Mouse (Mus musculus) limb, embryonic 14.5 days (tissue): ENCODE results near the gene Msantd1. TPM values are rescaled to one million over a fixed set of nuclear protein-coding genes. Genes with fewer than 3 reads are reported as not detected.

Experiments
- ATAC-seq: fragments of 200-750 bp; cut with Nextera tagmentation; 2 replicates; pipeline ENCODE4 v1.8.0; 2017; ENCODE audit warnings: low read depth, moderate number of reproducible peaks, moderate TSS enrichment; ENCODE audit not compliant: low FRiP score
- DNase-seq: peaks from one replicate; pipeline ENCODE4 v3.0.0-alpha.2; 2015; ENCODE audit warnings: low spot score
- H3K27ac ChIP-seq: fragments of 300-500 bp; sonication (generic); replicated peaks from 2 replicates; pipeline ENCODE4 v1.5.1; 2014; ENCODE audit warnings: low read depth, mild to moderate bottlenecking, low read length, moderate library complexity, mixed read lengths
- H3K27me3 ChIP-seq: fragments of 300-500 bp; sonication (generic); 2 replicates; pipeline ENCODE4 v1.6.1; 2014; ENCODE audit warnings: low read length, mixed read lengths; ENCODE audit not compliant: control insufficient read depth, insufficient read depth
- H3K36me3 ChIP-seq: fragments of 300-500 bp; sonication (generic); 2 replicates; pipeline ENCODE4 v1.6.1; 2014; ENCODE audit warnings: mild to moderate bottlenecking, low read length, moderate library complexity, mixed read lengths; ENCODE audit not compliant: control insufficient read depth, insufficient read depth
- H3K4me1 ChIP-seq: fragments of 300-500 bp; sonication (generic); 2 replicates; pipeline ENCODE4 v1.6.1; 2014; ENCODE audit warnings: antibody characterized with exemption, low read length, mixed read lengths; ENCODE audit not compliant: control insufficient read depth, insufficient read depth
- H3K4me2 ChIP-seq: fragments of 300-500 bp; sonication (generic); replicated peaks from 2 replicates; pipeline ENCODE4 v1.6.1; 2014; ENCODE audit warnings: low read depth, mild to moderate bottlenecking, low read length, moderate library complexity; ENCODE audit not compliant: severe bottlenecking
- H3K4me3 ChIP-seq: fragments of 300-500 bp; sonication (generic); replicated peaks from 2 replicates; pipeline ENCODE4 v1.5.1; 2014; ENCODE audit warnings: low read length
- H3K9ac ChIP-seq: fragments of 300-500 bp; sonication (generic); 2 replicates; pipeline ENCODE4 v1.6.1; 2014; ENCODE audit warnings: mild to moderate bottlenecking, low read depth, low read length, moderate library complexity; ENCODE audit not compliant: severe bottlenecking
- H3K9me3 ChIP-seq: fragments of 300-500 bp; sonication (generic); 2 replicates; pipeline ENCODE4 v1.6.1; 2016; ENCODE audit warnings: low read length; ENCODE audit not compliant: control insufficient read depth
- POLR2A ChIP-seq: fragments of 200-500 bp; IDR thresholded peaks from 2 replicates; pipeline ENCODE4 v1.8.0; 2012; ENCODE audit warnings: inconsistent platforms, mild to moderate bottlenecking, moderate library complexity, borderline replicate concordance; ENCODE audit not compliant: insufficient read depth, insufficient read length; ENCODE audit errors: extremely low read depth
- WGBS: fragments of 180-500 bp; shearing (Covaris S2); extraction: QIAGEN DNeasy Blood & Tissue Kit; methylation state at CpG from one replicate; pipeline ENCODE4 v1.1.7; 2014; 5-methylcytosine and 5-hydroxymethylcytosine counted together
- polyA plus RNA-seq, 2 experiments: library from polyadenylated mRNA; depleted of rRNA in 1 of 2; stranded (reverse) in 1 of 2; unstranded in 1 of 2; fragments of >200 nt; fragmentation: Nextera tagmentation in 1 of 2; extraction: Ambion mirVana in 1 of 2; gene quantifications; 2 replicates each; pipeline versions ENCODE4 v1.2.1 to v1.2.3; 2012 to 2014

Gene Msantd1
- polyA plus RNA-seq, 2 experiments = 0.77 to 5.8 TPM

DNA sequence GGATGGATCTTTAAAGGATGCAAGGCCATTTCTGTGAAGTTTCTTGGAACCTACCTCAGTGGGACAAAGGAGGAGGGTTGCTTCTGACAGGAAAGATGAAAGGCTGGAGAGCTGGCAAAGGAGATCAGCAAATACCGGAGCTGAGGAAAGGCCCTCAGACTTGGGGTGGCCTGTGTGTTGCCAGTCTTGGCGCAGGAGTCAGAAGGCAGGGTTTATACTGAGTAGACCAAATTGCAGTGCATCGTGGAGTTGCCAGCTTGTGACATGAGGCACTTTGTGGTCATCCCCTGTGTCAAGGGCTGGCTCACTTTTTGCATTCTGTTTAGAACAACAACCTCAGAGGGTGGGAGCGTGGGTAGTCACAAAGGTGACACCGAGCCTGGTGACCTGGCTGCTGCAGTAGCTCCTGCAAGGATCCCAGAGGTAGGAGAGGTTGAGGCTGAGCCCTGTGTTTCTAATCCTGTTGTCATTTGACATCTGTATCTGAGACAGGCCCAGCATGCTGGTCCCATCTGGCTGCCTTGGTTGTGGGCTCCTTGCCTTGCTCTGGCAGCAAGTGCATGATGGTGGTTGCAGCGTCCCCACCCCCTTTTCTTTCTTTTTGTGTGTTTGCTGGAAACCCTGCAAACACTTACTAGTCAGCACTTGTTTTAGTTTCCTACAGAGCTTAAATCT, 42.8 kb downstream of the Msantd1 start:
- no peak for TF ChIP-seq POLR2A
- Histone ChIP-seq H3K9me3 (no peaks in the 10 kb centered on the region), H3K9ac (peak overlapping the region; percentile 95), H3K4me1 (peaks cover 12% of the 10 kb centered on the region), H3K4me3 (peak overlapping the region; percentile 92), H3K27me3 (no peaks in the 10 kb centered on the region), H3K27ac (peak overlapping the region; percentile 93; the same call in 1 of the 2 replicates), H3K36me3 (peaks cover 10% of the 10 kb centered on the region; the same call in 1 of the 2 replicates), H3K4me2 (peak overlapping the region; percentile 71)
- no peak for ATAC-seq
- DNase-seq = no peak
- 74% methylated on average over 6 of the region's 6 CpGs for WGBS

GRCm38 (mm10) chr5:34951161-34951834, 43.5 kb downstream of the Msantd1 start:
- no peaks in the 10 kb centered on the region for H3K9me3 ChIP-seq
- no peak for TF ChIP-seq POLR2A
- peaks cover 12% of the 10 kb centered on the region for H3K4me1 ChIP-seq
- no peak overlapping the region for H3K4me3 ChIP-seq
- no peak overlapping the region for H3K9ac ChIP-seq
- H3K27me3 ChIP-seq = no peaks in the 10 kb centered on the region
- ATAC-seq (no peak), DNase-seq (no peak)
- no peak overlapping the region for H3K27ac ChIP-seq
- peaks cover 10% of the 10 kb centered on the region; the same call in 1 of the 2 replicates for H3K36me3 ChIP-seq
- 0 out of 2 replicates have a peak overlapping the region, but pooled peaks have one; percentile 71 for H3K4me2 ChIP-seq
- 93% methylated on average over 8 of the region's 8 CpGs for WGBS

DNA sequence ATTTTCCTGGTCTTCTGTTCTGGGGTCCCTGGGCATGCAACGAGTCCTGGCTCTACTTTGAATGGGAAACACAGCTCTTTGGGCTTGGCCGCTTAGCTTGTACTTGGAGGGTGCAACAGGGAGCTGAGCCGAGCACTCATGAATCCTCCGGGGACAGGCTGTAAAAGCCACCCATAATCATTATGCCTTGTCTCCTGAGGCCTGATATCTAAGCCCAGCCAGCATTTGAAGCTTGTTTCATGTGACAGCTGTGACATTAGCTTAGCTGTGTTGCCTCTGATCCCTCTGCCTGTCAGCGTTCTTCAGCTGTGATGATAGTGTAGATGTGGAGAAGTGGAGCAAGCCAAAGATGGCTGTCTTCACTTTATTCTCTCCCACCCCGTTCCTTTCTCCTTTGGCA, 46.7 kb downstream of the Msantd1 start:
- Histone ChIP-seq H3K27ac (no peak overlapping the region), H3K4me2 (no peak overlapping the region), H3K9me3 (no peaks in the 10 kb centered on the region), H3K36me3 (peaks cover 10% of the 10 kb centered on the region; the same call in 1 of the 2 replicates), H3K4me1 (peaks cover 21% of the 10 kb centered on the region), H3K4me3 (no peak overlapping the region), H3K9ac (no peak overlapping the region), H3K27me3 (no peaks in the 10 kb centered on the region)
- no peak for TF ChIP-seq POLR2A
- no peak for DNase-seq
- ATAC-seq = no peak
- WGBS = 65% methylated on average over 6 of the region's 6 CpGs

- ATAC-seq (no peak), DNase-seq (no peak)
- no peak overlapping the region for H3K27ac ChIP-seq
- WGBS = 60% methylated on average over 5 of the region's 5 CpGs
- H3K4me3 ChIP-seq = no peak overlapping the region
- H3K4me1 ChIP-seq = peaks cover 18% of the 10 kb centered on the region
- no peaks in the 10 kb centered on the region for H3K9me3 ChIP-seq
- no peaks in the 10 kb centered on the region for H3K27me3 ChIP-seq
- no peak for TF ChIP-seq POLR2A
- no peak overlapping the region for H3K4me2 ChIP-seq
- peaks cover 10% of the 10 kb centered on the region; the same call in 1 of the 2 replicates for H3K36me3 ChIP-seq
- H3K9ac ChIP-seq = no peak overlapping the region
Measured at GRCm38 (mm10) chr5:34955630-34956029, 47.8 kb downstream of the Msantd1 start.

GRCm38 (mm10) chr5:34956151-34956550, 48.3 kb downstream of the Msantd1 start:
- DNase-seq (no peak), ATAC-seq (no peak)
- WGBS = 80% methylated on average over 7 of the region's 7 CpGs
- Histone ChIP-seq H3K36me3 (peaks cover 6% of the 10 kb centered on the region; the same call in 1 of the 2 replicates), H3K9me3 (no peaks in the 10 kb centered on the region), H3K4me3 (no peak overlapping the region), H3K4me2 (no peak overlapping the region), H3K27ac (no peak overlapping the region), H3K4me1 (peaks cover 13% of the 10 kb centered on the region), H3K27me3 (no peaks in the 10 kb centered on the region), H3K9ac (no peak overlapping the region)
- TF ChIP-seq POLR2A = no peak
